Mouse (Mus musculus) testis, postnatal 14 days (tissue): ENCODE data around the gene Negr1.
"Not testable (repeated sequence)": the region's sequence is repeated elsewhere in the genome, so short reads cannot be mapped to it uniquely, and the experiment has no call there.

Source experiments
- DNase-seq: peaks from one replicate; pipeline ENCODE4 v3.0.0; 2021; ENCODE audit warnings: low spot score

Gene Negr1

GRCm38 (mm10) chr3:156999177-156999808 is 437.7 kb downstream of the Negr1 start:
- no peak for DNase-seq

GRCm38 (mm10) chr3:157021632-157022031 is 460.0 kb downstream of the Negr1 start:
- DNase-seq, result no peak

GRCm38 (mm10) chr3:157024580-157024979 is 463.0 kb downstream of the Negr1 start:
- no peak for DNase-seq

- no peak for DNase-seq
Observed at GRCm38 (mm10) chr3:157031513-157032142, 470.0 kb downstream of the Negr1 start.

- DNase-seq, result no peak
Observed at GRCm38 (mm10) chr3:157036016-157036415, 474.4 kb downstream of the Negr1 start.

- no peak for DNase-seq
Observed at GRCm38 (mm10) chr3:157036568-157036967, 475.0 kb downstream of the Negr1 start.

GRCm38 (mm10) chr3:157040619-157041018 is 479.0 kb downstream of the Negr1 start:
- DNase-seq, result no peak

GRCm38 (mm10) chr3:157044565-157044964 is 483.0 kb downstream of the Negr1 start:
- no peak for DNase-seq

GRCm38 (mm10) chr3:157064438-157064837 is 502.8 kb downstream of the Negr1 start:
- not testable (repeated sequence) for DNase-seq

- no peak for DNase-seq
Observed at GRCm38 (mm10) chr3:157066331-157066730, 504.7 kb downstream of the Negr1 start.

GRCm38 (mm10) chr3:157079250-157079965 is 517.8 kb downstream of the Negr1 start:
- no peak for DNase-seq

GRCm38 (mm10) chr3:157079966-157080306 is 518.3 kb downstream of the Negr1 start:
- no peak for DNase-seq

GRCm38 (mm10) chr3:157080585-157080984 is 519.0 kb downstream of the Negr1 start:
- DNase-seq, result no peak

- DNase-seq, result no peak
Observed at GRCm38 (mm10) chr3:157082808-157083784, 521.5 kb downstream of the Negr1 start.

- DNase-seq, result no peak
Observed at GRCm38 (mm10) chr3:157085180-157085579, 523.6 kb downstream of the Negr1 start.

GRCm38 (mm10) chr3:157090051-157090450 is 528.5 kb downstream of the Negr1 start:
- no peak for DNase-seq

- no peak for DNase-seq
Observed at GRCm38 (mm10) chr3:157096284-157096683, 534.7 kb downstream of the Negr1 start.

- DNase-seq, result no peak
Observed at GRCm38 (mm10) chr3:157097514-157097913, 535.9 kb downstream of the Negr1 start.

GRCm38 (mm10) chr3:157098417-157098816 is 536.8 kb downstream of the Negr1 start:
- DNase-seq, result no peak

GRCm38 (mm10) chr3:157104866-157105579 is 543.4 kb downstream of the Negr1 start:
- DNase-seq, result no peak

- DNase-seq, result no peak
Observed at GRCm38 (mm10) chr3:157105580-157106264, 544.1 kb downstream of the Negr1 start.
